Mouse (Mus musculus) embryonic fibroblast, embryonic 13.5 days (primary cell): ENCODE results near the gene Brcc3. TPM values are rescaled to one million over a fixed set of nuclear protein-coding genes. Genes with fewer than 3 reads are reported as not detected.
"Not testable (repeated sequence)": the region's sequence is repeated elsewhere in the genome, so short reads cannot be mapped to it uniquely, and the experiment has no call there.

ENCODE experiments used
- H3K27ac ChIP-seq: 2 replicates; pipeline ENCODE4 v1.5.1; 2012; ENCODE audit warnings: low read length, control low read depth, inconsistent platforms; ENCODE audit not compliant: insufficient read depth
- H3K4me1 ChIP-seq: 2 replicates; pipeline ENCODE4 v1.6.1; 2011; ENCODE audit warnings: low read length; ENCODE audit not compliant: control insufficient read depth, insufficient read depth
- H3K4me3 ChIP-seq: 2 replicates; pipeline ENCODE4 v1.5.1; 2011; ENCODE audit warnings: mild to moderate bottlenecking, control low read depth, low read length; ENCODE audit not compliant: insufficient read depth
- CTCF ChIP-seq: IDR thresholded peaks from 2 replicates; pipeline ENCODE4 v1.5.1; 2011; ENCODE audit warnings: mild to moderate bottlenecking, control low read depth, low read length, moderate library complexity, borderline replicate concordance; ENCODE audit not compliant: insufficient read depth
- POLR2A ChIP-seq: IDR thresholded peaks from 2 replicates; pipeline ENCODE4 v1.6.1; 2011; ENCODE audit warnings: low read depth, mild to moderate bottlenecking, control low read depth, low read length, moderate library complexity
- polyA plus RNA-seq: library from polyadenylated mRNA; stranded (reverse); fragments of >200 nt; gene quantifications from 2 replicates; pipeline ENCODE4 v1.2.4, GENCODE M21; 2011; ENCODE audit warnings: low read depth; ENCODE audit not compliant: missing spikeins, insufficient read length

Gene Brcc3
- polyA plus RNA-seq, 1 experiment, result 46.1 TPM

GRCm38 (mm10) chrX:75403350-75403749 lies 13.1 kb upstream of the Brcc3 start:
- TF ChIP-seq POLR2A, result no peak
- no peak for TF ChIP-seq CTCF
- Histone ChIP-seq H3K27ac (no peak overlapping the region), H3K4me1 (no peaks in the 10 kb centered on the region), H3K4me3 (no peak overlapping the region)

GRCm38 (mm10) chrX:75409711-75410110 lies 6.7 kb upstream of the Brcc3 start:
- Histone ChIP-seq H3K4me3 (no peak overlapping the region), H3K4me1 (no peaks in the 10 kb centered on the region), H3K27ac (no peak overlapping the region)
- TF ChIP-seq CTCF (no peak), POLR2A (no peak)

- Histone ChIP-seq H3K4me3 (no peak overlapping the region), H3K4me1 (no peaks in the 10 kb centered on the region), H3K27ac (no peak overlapping the region)
- TF ChIP-seq CTCF (no peak), POLR2A (no peak)
These were observed 38.2 kb downstream of the Brcc3 start for GRCm38 (mm10) chrX:75454597-75454996.

GRCm38 (mm10) chrX:75475182-75475644 lies 58.8 kb downstream of the Brcc3 start:
- not testable (repeated sequence) for H3K27ac ChIP-seq, H3K4me1 ChIP-seq
- H3K4me3 ChIP-seq, result peak overlapping the region; percentile 39; the same call in 1 of the 2 replicates
- peak; percentile 42; the same call in 1 of the 2 replicates for TF ChIP-seq POLR2A

- TF ChIP-seq CTCF, result no peak
- no peak for TF ChIP-seq POLR2A
- H3K27ac ChIP-seq, result no peak overlapping the region
- no peak overlapping the region for H3K4me3 ChIP-seq
- H3K4me1 ChIP-seq, result no peaks in the 10 kb centered on the region
These were observed 73.5 kb downstream of the Brcc3 start for GRCm38 (mm10) chrX:75489886-75490285.

Other genes with a start within 250 kb of the Brcc3 start
- gene Fundc2, start 34.2 kb upstream of the Brcc3 start, polyA plus RNA-seq, result 115 and 124 TPM in 2 replicates
- 1.6 and 1.7 TPM in 2 replicates for gene F8, start 34.0 kb upstream of the Brcc3 start, polyA plus RNA-seq
- gene Cmc4, start within 50 bp of the Brcc3 start, polyA plus RNA-seq, result 8.3 and 9.2 TPM in 2 replicates
- gene Mtcp1, start within 50 bp of the Brcc3 start, polyA plus RNA-seq, result 7.0 and 9.8 TPM in 2 replicates
- gene Vbp1, start 97.7 kb downstream of the Brcc3 start, polyA plus RNA-seq, result 64.3 and 69.3 TPM in 2 replicates
- gene Rab39b, start 161.6 kb downstream of the Brcc3 start, polyA plus RNA-seq, result 6.5 and 10.6 TPM in 2 replicates